Mouse (Mus musculus): ENCODE results near the gene Tex21. TPM values are rescaled to one million over a fixed set of nuclear protein-coding genes. Genes with fewer than 3 reads are reported as not detected.
"Not testable (repeated sequence)": the region's sequence is repeated elsewhere in the genome, so short reads cannot be mapped to it uniquely, and the experiment has no call there.

The Tex21 gene
- polyA plus RNA-seq, 1 experiment from 2014 or later: not detected

DNA sequence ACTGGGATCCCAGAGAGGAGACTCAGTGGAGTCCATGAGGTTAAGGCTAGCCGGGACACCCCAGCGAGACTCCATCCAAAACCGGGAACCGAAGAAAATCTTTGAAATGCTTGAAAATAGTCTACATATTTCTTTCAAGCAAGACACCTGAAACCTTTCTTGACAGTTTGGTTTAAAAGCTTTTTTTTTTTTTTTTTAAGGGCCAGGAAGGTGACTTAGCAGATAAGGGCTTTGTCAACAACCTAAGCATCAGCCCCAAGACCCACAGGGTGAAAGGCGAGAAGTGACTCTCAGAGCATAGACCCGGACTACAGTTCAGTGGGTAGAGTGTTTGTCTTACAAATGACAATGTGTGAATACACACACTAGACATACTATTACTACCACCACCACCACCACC, 11.3 kb downstream of the Tex21 start:
- no peak overlapping the region for H3K9ac ChIP-seq (ENCODE audit: low read length)

DNA sequence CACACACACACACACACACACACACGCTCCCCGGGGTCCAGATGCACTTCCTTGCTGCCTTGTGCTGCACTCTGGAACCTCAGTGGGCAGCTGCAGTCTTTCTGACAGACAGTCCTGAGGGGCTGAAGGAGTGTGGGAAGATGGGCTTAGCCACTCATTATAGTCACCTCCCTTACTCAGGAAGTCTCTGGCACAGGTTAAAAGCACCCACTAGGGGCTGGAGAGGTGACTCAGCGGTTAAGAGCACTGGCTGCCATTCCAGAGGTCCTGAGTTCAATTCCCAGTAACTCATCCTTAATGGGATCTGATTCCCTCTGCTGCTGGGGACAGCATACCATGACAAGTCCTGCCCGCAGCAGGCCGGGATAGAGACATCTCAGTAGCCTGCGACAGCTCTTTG, 15.9 kb downstream of the Tex21 start:
- no peak overlapping the region for H3K9ac ChIP-seq (ENCODE audit: low read length)
- H3K27ac ChIP-seq (ENCODE audit: low read depth): no peak overlapping the region
- no peak for ATAC-seq (replicated peaks; ENCODE audit: low FRiP score, low TSS enrichment, low read depth)
- H3K36me3 ChIP-seq (ENCODE audit: control insufficient read depth, insufficient read depth, low read length): no peaks in the 10 kb centered on the region
- H3K4me3 ChIP-seq (ENCODE audit: low read depth, low read length): no peak overlapping the region
- no peak for DNase-seq (ENCODE audit: low spot score)
- no peaks in the 10 kb centered on the region for H3K27me3 ChIP-seq (replicated peaks; ENCODE audit: control insufficient read depth, insufficient read depth, low read length)
- WGBS: 78% methylated on average over 6 of the region's 6 CpGs
- no peak overlapping the region for H3K4me2 ChIP-seq (ENCODE audit: low read length)
- no peaks in the 10 kb centered on the region for H3K9me3 ChIP-seq (ENCODE audit: control insufficient read depth, low read length)
- H3K4me1 ChIP-seq (replicated peaks; ENCODE audit: control insufficient read depth, insufficient read depth, low read length): no peaks in the 10 kb centered on the region

More for the DNA sequence above, 11.3 kb downstream of the Tex21 start:
- H3K9me3 ChIP-seq (ENCODE audit: control insufficient read depth, low read length): no peaks in the 10 kb centered on the region
- H3K4me3 ChIP-seq (ENCODE audit: low read depth, low read length): no peak overlapping the region
- H3K4me2 ChIP-seq (ENCODE audit: low read length): no peak overlapping the region
- WGBS: 93% methylated on average over 6 of the region's 6 CpGs
- H3K27me3 ChIP-seq (replicated peaks; ENCODE audit: control insufficient read depth, insufficient read depth, low read length): no peaks in the 10 kb centered on the region
- H3K27ac ChIP-seq (ENCODE audit: low read depth): no peak overlapping the region
- ATAC-seq (replicated peaks; ENCODE audit: low FRiP score, low TSS enrichment, low read depth) (no peak), DNase-seq (ENCODE audit: low spot score) (no peak)
- no peaks in the 10 kb centered on the region for H3K4me1 ChIP-seq (replicated peaks; ENCODE audit: control insufficient read depth, insufficient read depth, low read length)
- no peaks in the 10 kb centered on the region for H3K36me3 ChIP-seq (ENCODE audit: control insufficient read depth, insufficient read depth, low read length)

DNA sequence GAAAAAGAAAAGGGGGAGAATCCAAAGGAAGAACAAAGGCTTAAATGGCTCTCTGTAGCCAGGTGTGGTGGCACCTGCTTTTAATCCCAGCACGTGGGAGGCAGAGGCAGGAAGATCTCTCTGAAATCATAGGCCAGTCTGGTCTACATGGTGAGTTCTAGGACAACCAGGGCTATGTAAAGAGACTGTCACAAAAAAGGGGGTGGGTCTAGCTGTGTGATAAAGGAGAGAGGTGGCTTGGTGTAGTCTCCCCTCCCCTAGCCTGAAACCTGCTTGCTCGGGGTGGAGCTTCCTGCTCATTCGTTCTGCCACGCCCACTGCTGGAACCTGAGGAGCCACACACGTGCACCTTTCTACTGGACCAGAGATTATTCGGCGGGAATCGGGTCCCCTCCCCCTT, 24.4 kb downstream of the Tex21 start:
- DNase-seq (ENCODE audit: low spot score); H3K4me3 ChIP-seq (ENCODE audit: low read depth, low read length); H3K27ac ChIP-seq (ENCODE audit: low read depth); H3K4me2 ChIP-seq (ENCODE audit: low read length); H3K4me1 ChIP-seq (replicated peaks; ENCODE audit: control insufficient read depth, insufficient read depth, low read length); H3K27me3 ChIP-seq (replicated peaks; ENCODE audit: control insufficient read depth, insufficient read depth, low read length); H3K9ac ChIP-seq (ENCODE audit: low read length); ATAC-seq (replicated peaks; ENCODE audit: low FRiP score, low TSS enrichment, low read depth); H3K36me3 ChIP-seq (ENCODE audit: control insufficient read depth, insufficient read depth, low read length); H3K9me3 ChIP-seq (ENCODE audit: control insufficient read depth, low read length): not testable (repeated sequence)
- WGBS: 86% methylated on average over 4 of the region's 8 CpGs

DNA sequence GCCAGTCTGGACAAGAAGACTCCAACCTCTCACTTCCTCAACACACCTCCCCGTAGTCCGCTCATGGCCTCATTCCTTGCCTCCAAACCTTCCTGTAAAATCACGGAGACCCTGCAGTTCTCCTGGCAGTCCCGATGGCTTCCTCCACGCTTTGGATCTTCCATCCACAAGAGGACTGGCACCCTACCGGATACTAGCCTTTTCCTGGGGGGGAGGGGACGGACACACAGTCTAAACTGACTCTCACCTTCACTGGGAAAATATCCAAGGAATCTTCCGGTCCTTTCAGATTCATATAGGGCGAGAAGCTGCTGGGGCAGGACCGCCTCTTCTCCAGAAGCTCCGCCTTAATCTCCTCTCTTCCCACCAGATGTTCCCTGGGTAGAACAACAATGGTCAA, 29.8 kb downstream of the Tex21 start:
- no peak overlapping the region for H3K9ac ChIP-seq (ENCODE audit: low read length)
- no peaks in the 10 kb centered on the region for H3K9me3 ChIP-seq (ENCODE audit: control insufficient read depth, low read length)
- H3K36me3 ChIP-seq (ENCODE audit: control insufficient read depth, insufficient read depth, low read length): no peaks in the 10 kb centered on the region
- H3K27ac ChIP-seq (ENCODE audit: low read depth): no peak overlapping the region
- H3K4me2 ChIP-seq (ENCODE audit: low read length): no peak overlapping the region
- ATAC-seq (replicated peaks; ENCODE audit: low FRiP score, low TSS enrichment, low read depth) (no peak), DNase-seq (ENCODE audit: low spot score) (no peak)
- H3K27me3 ChIP-seq (replicated peaks; ENCODE audit: control insufficient read depth, insufficient read depth, low read length): no peaks in the 10 kb centered on the region
- no peaks in the 10 kb centered on the region for H3K4me1 ChIP-seq (replicated peaks; ENCODE audit: control insufficient read depth, insufficient read depth, low read length)
- H3K4me3 ChIP-seq (ENCODE audit: low read depth, low read length): no peak overlapping the region
- WGBS: 73% methylated on average over 11 of the region's 11 CpGs

DNA sequence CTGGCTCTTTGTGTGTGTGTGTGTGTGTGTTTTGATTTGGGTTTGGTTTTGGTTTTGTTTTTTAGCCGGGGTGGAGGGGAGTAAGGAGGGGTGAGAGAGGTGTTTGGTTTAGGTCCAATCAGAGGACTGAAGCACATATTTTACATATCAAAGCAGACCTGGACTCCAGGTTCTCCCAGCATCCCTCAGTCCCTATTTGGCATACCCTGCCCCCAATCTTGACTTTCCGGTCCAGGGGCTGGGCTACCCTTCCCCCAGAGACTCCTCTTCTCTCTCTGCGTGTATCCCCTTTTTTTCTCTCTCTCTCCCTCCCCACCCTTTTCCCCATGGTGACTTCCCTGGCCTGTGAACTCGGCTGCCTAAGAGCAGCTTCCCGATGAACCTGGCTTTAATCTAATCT, 31.4 kb downstream of the Tex21 start:
- H3K27me3 ChIP-seq (replicated peaks; ENCODE audit: control insufficient read depth, insufficient read depth, low read length): no peaks in the 10 kb centered on the region
- no peak overlapping the region for H3K4me2 ChIP-seq (ENCODE audit: low read length)
- H3K9ac ChIP-seq (ENCODE audit: low read length): no peak overlapping the region
- WGBS: 27% methylated on average over 5 of the region's 5 CpGs
- no peaks in the 10 kb centered on the region for H3K36me3 ChIP-seq (ENCODE audit: control insufficient read depth, insufficient read depth, low read length)
- DNase-seq (ENCODE audit: low spot score) (no peak), ATAC-seq (replicated peaks; ENCODE audit: low FRiP score, low TSS enrichment, low read depth) (no peak)
- no peak overlapping the region for H3K27ac ChIP-seq (ENCODE audit: low read depth)
- no peaks in the 10 kb centered on the region for H3K4me1 ChIP-seq (replicated peaks; ENCODE audit: control insufficient read depth, insufficient read depth, low read length)
- H3K9me3 ChIP-seq (ENCODE audit: control insufficient read depth, low read length): no peaks in the 10 kb centered on the region
- no peak overlapping the region for H3K4me3 ChIP-seq (ENCODE audit: low read depth, low read length)

DNA sequence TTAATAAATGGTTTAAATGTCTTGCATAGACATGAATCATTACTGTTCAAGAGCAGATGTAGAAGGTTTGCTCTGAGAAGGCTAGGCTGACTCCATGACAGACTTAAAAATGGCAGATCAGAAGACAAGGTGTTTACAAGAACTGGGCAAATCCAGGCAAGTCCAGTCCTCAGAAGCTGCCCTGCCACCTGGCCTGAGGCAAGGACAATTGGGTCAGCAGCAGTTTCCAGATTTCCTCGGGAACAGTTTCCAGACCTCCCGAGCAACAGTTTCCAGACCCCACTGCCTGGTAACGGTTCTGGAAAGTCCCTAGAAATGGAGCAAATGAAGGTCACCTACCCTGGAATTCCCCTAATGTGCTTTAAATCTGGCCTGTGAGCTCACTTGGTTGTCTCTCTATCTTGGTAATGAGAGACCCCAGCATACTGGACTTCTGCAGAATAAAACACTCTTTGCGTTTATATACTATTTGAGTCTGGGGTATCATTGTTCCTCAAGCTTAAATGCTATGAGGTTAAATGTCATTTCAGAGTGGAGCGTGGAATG, 37.0 kb downstream of the Tex21 start:
- ATAC-seq (replicated peaks; ENCODE audit: low FRiP score, low TSS enrichment, low read depth) (no peak), DNase-seq (ENCODE audit: low spot score) (no peak)
- H3K4me3 ChIP-seq (ENCODE audit: low read depth, low read length): no peak overlapping the region
- H3K9me3 ChIP-seq (ENCODE audit: control insufficient read depth, low read length): no peaks in the 10 kb centered on the region
- WGBS: 89% methylated on average over 5 of the region's 5 CpGs
- no peak overlapping the region for H3K27ac ChIP-seq (ENCODE audit: low read depth)
- H3K4me1 ChIP-seq (replicated peaks; ENCODE audit: control insufficient read depth, insufficient read depth, low read length): no peaks in the 10 kb centered on the region
- no peaks in the 10 kb centered on the region for H3K36me3 ChIP-seq (ENCODE audit: control insufficient read depth, insufficient read depth, low read length)
- H3K9ac ChIP-seq (ENCODE audit: low read length): no peak overlapping the region
- H3K4me2 ChIP-seq (ENCODE audit: low read length): no peak overlapping the region
- no peaks in the 10 kb centered on the region for H3K27me3 ChIP-seq (replicated peaks; ENCODE audit: control insufficient read depth, insufficient read depth, low read length)

DNA sequence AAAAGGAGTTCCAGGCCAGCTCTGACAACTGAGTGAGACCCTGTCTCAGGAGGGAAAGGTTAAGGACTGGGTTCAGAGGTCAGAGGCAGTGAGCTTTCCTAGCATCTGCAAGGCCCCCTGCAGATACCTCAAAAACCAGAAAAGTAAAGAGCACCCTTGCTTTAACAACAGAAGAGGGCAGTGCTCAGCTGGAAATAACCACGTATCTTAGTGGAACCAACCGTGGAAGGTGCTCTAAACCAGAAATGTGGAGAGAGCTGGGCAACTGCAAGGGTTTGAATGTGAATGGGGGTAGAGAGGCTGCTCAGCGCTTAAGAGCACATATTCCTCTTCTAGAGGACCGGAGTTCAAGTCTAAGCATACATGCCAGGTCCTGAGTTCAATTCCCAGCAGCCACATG, 46.2 kb downstream of the Tex21 start:
- ATAC-seq (replicated peaks; ENCODE audit: low FRiP score, low TSS enrichment, low read depth): no peak

DNA sequence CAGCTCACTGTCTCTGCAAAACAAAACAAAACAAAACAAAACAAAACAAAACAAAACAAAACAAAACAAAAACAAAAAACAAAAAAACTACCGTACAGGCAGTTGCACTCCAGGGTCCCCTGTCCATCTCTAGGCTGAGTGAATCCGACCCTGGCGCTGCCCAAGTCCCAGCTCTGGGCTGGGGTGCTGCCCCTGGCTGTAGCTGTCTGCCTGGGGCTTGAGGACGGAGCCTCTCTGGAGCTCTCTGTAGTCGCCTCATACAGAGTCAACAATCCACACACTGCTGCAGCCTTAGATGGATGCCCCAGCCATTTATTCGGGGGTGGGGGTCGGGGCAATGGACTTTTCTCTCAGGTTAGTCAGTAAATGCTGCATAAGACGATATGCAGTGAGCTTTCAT, 49.5 kb downstream of the Tex21 start:
- DNase-seq (ENCODE audit: low spot score): no peak
- Histone ChIP-seq H3K4me1 (replicated peaks; ENCODE audit: control insufficient read depth, insufficient read depth, low read length) (peaks cover 6% of the 10 kb centered on the region; the same call in 1 of the 2 replicates), H3K36me3 (ENCODE audit: control insufficient read depth, insufficient read depth, low read length) (no peaks in the 10 kb centered on the region), H3K4me2 (ENCODE audit: low read length) (peak overlapping the region; percentile 93), H3K27ac (ENCODE audit: low read depth) (no peak overlapping the region), H3K9ac (ENCODE audit: low read length) (no peak overlapping the region), H3K4me3 (ENCODE audit: low read depth, low read length) (no peak overlapping the region), H3K9me3 (ENCODE audit: control insufficient read depth, low read length) (no peaks in the 10 kb centered on the region), H3K27me3 (replicated peaks; ENCODE audit: control insufficient read depth, insufficient read depth, low read length) (no peaks in the 10 kb centered on the region)
- WGBS: 42% methylated on average over 8 of the region's 8 CpGs
- ATAC-seq (replicated peaks; ENCODE audit: low FRiP score, low TSS enrichment, low read depth): peak; percentile 24; the same call in 1 of the 2 replicates

More for the DNA sequence above, 46.2 kb downstream of the Tex21 start:
- H3K36me3 ChIP-seq (ENCODE audit: control insufficient read depth, insufficient read depth, low read length): no peaks in the 10 kb centered on the region
- DNase-seq (ENCODE audit: low spot score): no peak
- H3K4me3 ChIP-seq (ENCODE audit: low read depth, low read length): no peak overlapping the region
- no peak overlapping the region for H3K4me2 ChIP-seq (ENCODE audit: low read length)
- no peaks in the 10 kb centered on the region for H3K9me3 ChIP-seq (ENCODE audit: control insufficient read depth, low read length)
- WGBS: 77% methylated on average over 4 of the region's 4 CpGs
- no peak overlapping the region for H3K27ac ChIP-seq (ENCODE audit: low read depth)
- no peaks in the 10 kb centered on the region for H3K27me3 ChIP-seq (replicated peaks; ENCODE audit: control insufficient read depth, insufficient read depth, low read length)
- H3K4me1 ChIP-seq (replicated peaks; ENCODE audit: control insufficient read depth, insufficient read depth, low read length): peaks cover 6% of the 10 kb centered on the region; the same call in 1 of the 2 replicates
- no peak overlapping the region for H3K9ac ChIP-seq (ENCODE audit: low read length)

DNA sequence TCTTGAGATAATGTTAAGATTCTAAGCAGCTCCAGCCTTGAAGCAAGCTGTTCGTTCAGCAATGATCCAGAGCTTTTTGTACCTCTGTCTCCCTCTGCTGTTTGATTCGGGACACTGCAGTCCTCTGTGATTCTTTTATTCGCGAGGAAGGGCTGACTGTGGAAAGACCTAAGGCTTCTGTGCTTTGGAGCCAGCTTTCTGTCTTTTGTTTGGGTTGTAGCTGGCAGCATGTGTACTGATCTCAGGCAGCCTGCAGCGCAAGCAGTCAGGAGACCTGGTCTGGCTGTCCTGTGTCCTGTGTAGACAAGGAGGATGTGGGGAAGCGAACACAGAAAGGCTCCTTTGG, 49.9 kb downstream of the Tex21 start:
- peak overlapping the region; percentile 93 for H3K4me2 ChIP-seq (ENCODE audit: low read length)
- H3K9me3 ChIP-seq (ENCODE audit: control insufficient read depth, low read length): no peaks in the 10 kb centered on the region
- WGBS: 9% methylated on average over 6 of the region's 6 CpGs
- H3K27ac ChIP-seq (ENCODE audit: low read depth): no peak overlapping the region
- no peaks in the 10 kb centered on the region for H3K27me3 ChIP-seq (replicated peaks; ENCODE audit: control insufficient read depth, insufficient read depth, low read length)
- peak overlapping the region; percentile 36 for H3K4me3 ChIP-seq (ENCODE audit: low read depth, low read length)
- ATAC-seq (replicated peaks; ENCODE audit: low FRiP score, low TSS enrichment, low read depth): peak; percentile 67
- no peaks in the 10 kb centered on the region for H3K36me3 ChIP-seq (ENCODE audit: control insufficient read depth, insufficient read depth, low read length)
- peak overlapping the region; percentile 38 for H3K9ac ChIP-seq (ENCODE audit: low read length)
- peak; percentile 92 for DNase-seq (ENCODE audit: low spot score)
- H3K4me1 ChIP-seq (replicated peaks; ENCODE audit: control insufficient read depth, insufficient read depth, low read length): peaks cover 6% of the 10 kb centered on the region; the same call in 1 of the 2 replicates

Data from intestine, embryonic 14.5 days (tissue).